Mouse (Mus musculus): Measurements from ENCODE around the gene Bbs5.

GRCm38 (mm10) chr2:69619286-69619685 lies 27.7 kb upstream of the Bbs5 start:
- TF ChIP-seq CTCF (IDR thresholded peaks at IDR 0.05; ENCODE audit: low read depth, low read length) (no peak), POLR2A (IDR thresholded peaks at IDR 0.05; ENCODE audit: borderline replicate concordance, low read depth, low read length) (no peak)

Measured in bone marrow macrophage, adult 2 months (primary cell).